Mouse (Mus musculus): ENCODE results near the gene Slc22a7. TPM values are rescaled to one million over a fixed set of nuclear protein-coding genes. Genes with fewer than 3 reads are reported as not detected.
A peak's percentile ranks its signal among the peaks of the same experiment; 100 is the strongest.

Slc22a7 gene
- polyA plus RNA-seq, 1 experiment, result 0.75 TPM

GRCm38 (mm10) chr17:46453302-46453948 is 15.2 kb upstream of the Slc22a7 start:
- no peak overlapping the region for H3K27ac ChIP-seq (ENCODE audit: control insufficient read depth, insufficient read depth, low read depth, low read length, poor library complexity)
- no peak overlapping the region for H3K4me3 ChIP-seq (replicated peaks; ENCODE audit: control insufficient read depth, low read depth, low read length)
- H3K4me1 ChIP-seq (ENCODE audit: control insufficient read depth, insufficient read depth, low read length), result no peaks in the 10 kb centered on the region
- TF ChIP-seq POLR2A (IDR thresholded peaks at IDR 0.05; ENCODE audit: borderline replicate concordance, control insufficient read depth, low read depth, low read length), result no peak
- TF ChIP-seq CTCF (IDR thresholded peaks at IDR 0.05; ENCODE audit: control insufficient read depth, insufficient read depth, low read length), result no peak
- WGBS, result 16% methylated on average over 13 of the region's 13 CpGs

- Histone ChIP-seq H3K27ac (ENCODE audit: control insufficient read depth, insufficient read depth, low read depth, low read length, poor library complexity) (no peak overlapping the region), H3K4me1 (ENCODE audit: control insufficient read depth, insufficient read depth, low read length) (no peaks in the 10 kb centered on the region), H3K4me3 (replicated peaks; ENCODE audit: control insufficient read depth, low read depth, low read length) (no peak overlapping the region)
- WGBS, result 56% methylated on average over 5 of the region's 5 CpGs
- no peak for TF ChIP-seq POLR2A (IDR thresholded peaks at IDR 0.05; ENCODE audit: borderline replicate concordance, control insufficient read depth, low read depth, low read length)
- TF ChIP-seq CTCF (IDR thresholded peaks at IDR 0.05; ENCODE audit: control insufficient read depth, insufficient read depth, low read length), result no peak
Measured at GRCm38 (mm10) chr17:46452683-46453082, 14.4 kb upstream of the Slc22a7 start.

- no peak overlapping the region for H3K27ac ChIP-seq (ENCODE audit: control insufficient read depth, insufficient read depth, low read depth, low read length, poor library complexity)
- no peak overlapping the region for H3K4me3 ChIP-seq (replicated peaks; ENCODE audit: control insufficient read depth, low read depth, low read length)
- H3K4me1 ChIP-seq (ENCODE audit: control insufficient read depth, insufficient read depth, low read length), result no peaks in the 10 kb centered on the region
- WGBS, result 87% methylated on average over 16 of the region's 16 CpGs
- TF ChIP-seq POLR2A (IDR thresholded peaks at IDR 0.05; ENCODE audit: borderline replicate concordance, control insufficient read depth, low read depth, low read length) (no peak), CTCF (IDR thresholded peaks at IDR 0.05; ENCODE audit: control insufficient read depth, insufficient read depth, low read length) (no peak)
Measured at GRCm38 (mm10) chr17:46446264-46446663, 8.0 kb upstream of the Slc22a7 start.

- WGBS, result 7% methylated on average over 50 of the region's 50 CpGs
- TF ChIP-seq CTCF (IDR thresholded peaks at IDR 0.05; ENCODE audit: control insufficient read depth, insufficient read depth, low read length), result no peak
- no peak for TF ChIP-seq POLR2A (IDR thresholded peaks at IDR 0.05; ENCODE audit: borderline replicate concordance, control insufficient read depth, low read depth, low read length)
- Histone ChIP-seq H3K4me3 (replicated peaks; ENCODE audit: control insufficient read depth, low read depth, low read length) (no peak overlapping the region), H3K4me1 (ENCODE audit: control insufficient read depth, insufficient read depth, low read length) (no peaks in the 10 kb centered on the region), H3K27ac (ENCODE audit: control insufficient read depth, insufficient read depth, low read depth, low read length, poor library complexity) (no peak overlapping the region)
Measured at GRCm38 (mm10) chr17:46444839-46445579, 6.8 kb upstream of the Slc22a7 start.

GRCm38 (mm10) chr17:46439176-46439575 is 919 bp upstream of the Slc22a7 start:
- Histone ChIP-seq H3K27ac (ENCODE audit: control insufficient read depth, insufficient read depth, low read depth, low read length, poor library complexity) (no peak overlapping the region), H3K4me1 (ENCODE audit: control insufficient read depth, insufficient read depth, low read length) (no peaks in the 10 kb centered on the region), H3K4me3 (replicated peaks; ENCODE audit: control insufficient read depth, low read depth, low read length) (no peak overlapping the region)
- TF ChIP-seq POLR2A (IDR thresholded peaks at IDR 0.05; ENCODE audit: borderline replicate concordance, control insufficient read depth, low read depth, low read length), result no peak
- no peak for TF ChIP-seq CTCF (IDR thresholded peaks at IDR 0.05; ENCODE audit: control insufficient read depth, insufficient read depth, low read length)
- WGBS, result 85% methylated on average over 10 of the region's 10 CpGs

- Histone ChIP-seq H3K4me3 (replicated peaks; ENCODE audit: control insufficient read depth, low read depth, low read length) (no peak overlapping the region), H3K27ac (ENCODE audit: control insufficient read depth, insufficient read depth, low read depth, low read length, poor library complexity) (no peak overlapping the region), H3K4me1 (ENCODE audit: control insufficient read depth, insufficient read depth, low read length) (no peaks in the 10 kb centered on the region)
- WGBS, result 22% methylated on average over 23 of the region's 23 CpGs
- TF ChIP-seq POLR2A (IDR thresholded peaks at IDR 0.05; ENCODE audit: borderline replicate concordance, control insufficient read depth, low read depth, low read length) (no peak), CTCF (IDR thresholded peaks at IDR 0.05; ENCODE audit: control insufficient read depth, insufficient read depth, low read length) (peak; percentile 35; the same call in 1 of the 2 replicates)
Measured at GRCm38 (mm10) chr17:46436672-46437366, 1.4 kb downstream of the Slc22a7 start.

- H3K4me3 ChIP-seq (replicated peaks; ENCODE audit: control insufficient read depth, low read depth, low read length), result no peak overlapping the region
- H3K4me1 ChIP-seq (ENCODE audit: control insufficient read depth, insufficient read depth, low read length), result no peaks in the 10 kb centered on the region
- 11% methylated on average over 17 of the region's 17 CpGs for WGBS
- H3K27ac ChIP-seq (ENCODE audit: control insufficient read depth, insufficient read depth, low read depth, low read length, poor library complexity), result no peak overlapping the region
- no peak for TF ChIP-seq POLR2A (IDR thresholded peaks at IDR 0.05; ENCODE audit: borderline replicate concordance, control insufficient read depth, low read depth, low read length)
- no peak for TF ChIP-seq CTCF (IDR thresholded peaks at IDR 0.05; ENCODE audit: control insufficient read depth, insufficient read depth, low read length)
Measured at GRCm38 (mm10) chr17:46433627-46434026, 4.6 kb downstream of the Slc22a7 start.

GRCm38 (mm10) chr17:46428761-46429414 is 9.4 kb downstream of the Slc22a7 start, which contains the start of gene Crip3:
TSS of gene Crip3 (plus strand) at chr17:46428926.
- H3K4me3 ChIP-seq (replicated peaks; ENCODE audit: control insufficient read depth, low read depth, low read length), result no peak within 1 kb of the TSS
- TF ChIP-seq POLR2A (IDR thresholded peaks at IDR 0.05; ENCODE audit: borderline replicate concordance, control insufficient read depth, low read depth, low read length) (no peak), CTCF (IDR thresholded peaks at IDR 0.05; ENCODE audit: control insufficient read depth, insufficient read depth, low read length) (no peak)
- WGBS, result 11% methylated on average over 18 of the region's 18 CpGs
- H3K4me1 ChIP-seq (ENCODE audit: control insufficient read depth, insufficient read depth, low read length), result no peaks in the 10 kb centered on the region
- no peak within 1 kb of the TSS; the same call in 1 of the 2 replicates for H3K27ac ChIP-seq (ENCODE audit: control insufficient read depth, insufficient read depth, low read depth, low read length, poor library complexity)
